Mouse (Mus musculus) ES-Bruce4 (cell line): Measurements from ENCODE around the gene Fmo6.

Experiments used
- CTCF ChIP-seq: IDR thresholded peaks from one replicate; pipeline ENCODE4 v1.8.1; 2011; ENCODE audit warnings: low read depth, low read length
- POLR2A ChIP-seq: IDR thresholded peaks from one replicate; pipeline ENCODE4 v1.8.1; 2011; ENCODE audit warnings: low read length; ENCODE audit not compliant: insufficient read depth

- no peak for TF ChIP-seq CTCF
- TF ChIP-seq POLR2A: no peak
Measured at GRCm38 (mm10) chr1:162897838-162898811, 39.2 kb downstream of the Fmo6 start, which contains the start of gene Fmo2.
